Mouse (Mus musculus) CH12.LX (cell line): ENCODE measurements around the gene Yif1a. TPM values are rescaled to one million over a fixed set of nuclear protein-coding genes. Genes with fewer than 3 reads are reported as not detected.

Source experiments
- DNase-seq: peaks from one replicate; pipeline ENCODE4 v3.0.0-alpha.2; 2013; ENCODE audit errors: extremely low read depth
- H3K27ac ChIP-seq: 2 replicates; pipeline ENCODE4 v1.5.1; 2012; ENCODE audit warnings: low read depth, mild to moderate bottlenecking, control low read depth, moderate library complexity; ENCODE audit not compliant: insufficient read depth
- H3K27me3 ChIP-seq: replicated peaks from 2 replicates; pipeline ENCODE3; 2012; ENCODE audit warnings: inconsistent platforms
- H3K36me3 ChIP-seq, 2 experiments: replicated peaks in 1 of 2; 2 replicates each; pipeline versions ENCODE3 to v1.6.1; 2012; ENCODE audit warnings: inconsistent platforms in 1 of 2, low read length in 1 of 2, mild to moderate bottlenecking in 1 of 2, mixed read lengths in 1 of 2, moderate library complexity in 1 of 2; ENCODE audit not compliant: control insufficient read depth in 1 of 2, insufficient read depth in 1 of 2
- H3K4me1 ChIP-seq, 2 experiments: 2 replicates each; pipeline ENCODE4 v1.6.1; 2012; ENCODE audit warnings: inconsistent platforms in 1 of 2, moderate library complexity in 1 of 2; ENCODE audit not compliant: insufficient read depth in 2 of 2, control insufficient read depth in 1 of 2
- H3K4me2 ChIP-seq: 2 replicates; pipeline ENCODE4 v1.6.1; 2012; ENCODE audit warnings: low read depth, mild to moderate bottlenecking, control low read depth; ENCODE audit not compliant: poor library complexity, insufficient read depth, severe bottlenecking
- H3K4me3 ChIP-seq, 3 experiments: fragments of 150-350 bp in 1 of 3; sonication (generic) in 1 of 3; replicated peaks in 1 of 3; 2 replicates each; pipeline versions ENCODE3 to v1.5.1; 2011 to 2012; ENCODE audit warnings: low read depth in 2 of 3, low read length in 2 of 3, mild to moderate bottlenecking in 2 of 3, moderate library complexity in 2 of 3, control low read depth in 1 of 3, improper control_type of control experiment in 1 of 3, inconsistent platforms in 1 of 3, mixed read lengths in 1 of 3; ENCODE audit not compliant: poor library complexity in 1 of 3
- H3K79me2 ChIP-seq: replicated peaks from 2 replicates; pipeline ENCODE4 v1.6.1; 2012; ENCODE audit warnings: mild to moderate bottlenecking, moderate library complexity; ENCODE audit not compliant: control insufficient read depth, poor library complexity, insufficient read depth, severe bottlenecking; ENCODE audit errors: extremely low read depth
- H3K9ac ChIP-seq: 2 replicates; pipeline ENCODE4 v1.6.1; 2012; ENCODE audit warnings: low read depth, mild to moderate bottlenecking, control low read depth, moderate library complexity; ENCODE audit not compliant: insufficient read depth
- H3K9me3 ChIP-seq: replicated peaks from 2 replicates; pipeline ENCODE3; 2012; ENCODE audit warnings: low read length, inconsistent platforms, mixed read lengths
- CHD2 ChIP-seq: IDR thresholded peaks from 2 replicates; pipeline ENCODE4 v1.6.1; 2011; ENCODE audit warnings: low read length, improper control_type of control experiment
- E2F4 ChIP-seq: IDR thresholded peaks from 2 replicates; pipeline ENCODE4 v1.6.1; 2011; ENCODE audit warnings: low read depth, low read length, improper control_type of control experiment; ENCODE audit not compliant: insufficient replicate concordance
- EP300 ChIP-seq: IDR thresholded peaks from 2 replicates; pipeline ENCODE4 v1.6.1; 2011; ENCODE audit warnings: low read length, improper control_type of control experiment
- ETS1 ChIP-seq: conservative IDR thresholded peaks from 2 replicates; pipeline ENCODE4 v1.6.1; 2012; ENCODE audit warnings: low read depth, mild to moderate bottlenecking, inconsistent platforms, low read length, improper control_type of control experiment, moderate library complexity
- IRF4 ChIP-seq: IDR thresholded peaks from 2 replicates; pipeline ENCODE4 v1.6.1; 2014; ENCODE audit warnings: low read depth, mild to moderate bottlenecking, inconsistent platforms, low read length, improper control_type of control experiment
- JUN ChIP-seq: IDR thresholded peaks from 2 replicates; pipeline ENCODE4 v1.6.1; 2011; ENCODE audit warnings: low read depth, mild to moderate bottlenecking, low read length, improper control_type of control experiment, moderate library complexity; ENCODE audit not compliant: insufficient read depth
- JUND ChIP-seq: conservative IDR thresholded peaks from 2 replicates; pipeline ENCODE4 v1.6.1; 2011; ENCODE audit warnings: low read depth, low read length, improper control_type of control experiment
- KAT2A ChIP-seq: IDR thresholded peaks from 2 replicates; pipeline ENCODE4 v1.6.1; 2012; ENCODE audit warnings: low read length, improper control_type of control experiment, inconsistent platforms; ENCODE audit not compliant: insufficient replicate concordance
- MXI1 ChIP-seq: IDR thresholded peaks from 2 replicates; pipeline ENCODE4 v1.6.1; 2011; ENCODE audit warnings: mild to moderate bottlenecking, low read depth, low read length, improper control_type of control experiment
- POLR2A ChIP-seq: IDR thresholded peaks from 2 replicates; pipeline ENCODE4 v1.6.1; 2011; ENCODE audit warnings: low read depth, mild to moderate bottlenecking, improper control_type of control experiment, low read length
- SMC3 ChIP-seq: IDR thresholded peaks from 2 replicates; pipeline ENCODE4 v1.6.1; 2011; ENCODE audit warnings: low read depth, low read length, improper control_type of control experiment
- TCF12 ChIP-seq: IDR thresholded peaks from 2 replicates; pipeline ENCODE4 v1.6.1; 2014; ENCODE audit warnings: low read depth, mild to moderate bottlenecking, inconsistent platforms, low read length, improper control_type of control experiment
- ZNF384 ChIP-seq: IDR thresholded peaks from 2 replicates; pipeline ENCODE4 v1.6.1; 2012; ENCODE audit warnings: low read depth, low read length, improper control_type of control experiment, inconsistent platforms
- dilution Hi-C: fragments of 300-500 bp; cut with MboI; formaldehyde crosslinking; loops from 2 replicates; pipeline ENCODE4 v1.14.3; 2020; ENCODE audit warnings: low sequenced_read_pairs; ENCODE audit not compliant: extremely low pct_unique_long_range_greater_than_20kb, extremely low pct_ligation_motif_present
- in situ Hi-C: fragments of 300-500 bp; cut with MboI; formaldehyde crosslinking; loops from 3 replicates; pipeline ENCODE4 v1.14.3; 2019; ENCODE audit warnings: low sequenced_read_pairs, low pct_ligation_motif_present, low pct_unique_long_range_greater_than_20kb, mixed read lengths
- polyA plus RNA-seq: library from polyadenylated mRNA; unstranded; fragments of >175 nt; gene quantifications from 2 replicates; pipeline ENCODE4 v1.2.1, GENCODE M21; 2012; ENCODE audit warnings: low read depth; ENCODE audit not compliant: insufficient read length
- total RNA-seq, 2 experiments: library from RNA; depleted of rRNA; stranded (reverse); fragments of 300-350 nt in 1 of 2; fragments of >200 nt in 1 of 2; gene quantifications; 2 replicates each; pipeline ENCODE4 v1.2.3; 2012 to 2014

Yif1a gene
- total and polyA plus RNA-seq, 3 experiments, result 33.1 to 72.4 (median 65.0) TPM

DNA sequence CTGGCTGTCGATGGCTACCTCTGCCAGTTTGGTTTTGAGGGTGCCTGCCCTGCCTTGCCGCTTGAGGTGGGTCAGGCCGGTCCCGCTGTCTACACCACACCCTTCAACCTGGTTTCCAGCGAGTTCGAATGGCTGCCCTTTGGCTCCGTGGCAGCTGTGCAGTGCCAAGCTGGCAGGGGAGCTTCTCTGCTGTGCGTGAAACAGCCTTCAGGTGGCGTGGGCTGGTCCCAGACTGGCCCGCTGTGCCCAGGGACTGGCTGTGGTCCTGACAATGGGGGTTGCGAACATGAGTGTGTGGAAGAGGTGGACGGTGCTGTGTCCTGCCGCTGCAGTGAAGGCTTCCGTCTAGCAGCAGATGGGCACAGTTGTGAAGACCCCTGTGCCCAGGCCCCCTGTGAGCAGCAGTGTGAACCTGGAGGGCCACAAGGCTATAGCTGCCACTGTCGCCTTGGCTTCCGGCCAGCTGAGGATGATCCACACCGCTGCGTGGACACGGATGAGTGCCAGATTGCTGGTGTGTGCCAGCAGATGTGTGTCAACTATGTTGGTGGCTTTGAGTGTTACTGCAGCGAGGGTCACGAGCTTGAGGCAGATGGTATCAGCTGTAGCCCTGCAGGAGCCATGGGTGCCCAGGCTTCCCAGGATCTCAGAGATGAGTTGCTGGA, 19.6 kb upstream of the Yif1a start:
- no peak overlapping the region for H3K4me2 ChIP-seq
- no peak for DNase-seq
- no peak overlapping the region for H3K9ac ChIP-seq
- no peak overlapping the region for H3K27ac ChIP-seq
- no peaks in the 10 kb centered on the region for H3K79me2 ChIP-seq
- no peak overlapping the region for H3K4me3 ChIP-seq
- H3K9me3 ChIP-seq, result no peaks in the 10 kb centered on the region
- dilution Hi-C loops (no loop called here), in situ Hi-C loops (no loop called here)
- H3K27me3 ChIP-seq, result peaks cover 82% of the 10 kb centered on the region
- H3K4me1 ChIP-seq, result peaks cover 3 to 20% of the 10 kb centered on the region in 2 experiments; a peak in 3 of 4 replicates
- no peaks in the 10 kb centered on the region for H3K36me3 ChIP-seq
- TF ChIP-seq CHD2, result no peak

DNA sequence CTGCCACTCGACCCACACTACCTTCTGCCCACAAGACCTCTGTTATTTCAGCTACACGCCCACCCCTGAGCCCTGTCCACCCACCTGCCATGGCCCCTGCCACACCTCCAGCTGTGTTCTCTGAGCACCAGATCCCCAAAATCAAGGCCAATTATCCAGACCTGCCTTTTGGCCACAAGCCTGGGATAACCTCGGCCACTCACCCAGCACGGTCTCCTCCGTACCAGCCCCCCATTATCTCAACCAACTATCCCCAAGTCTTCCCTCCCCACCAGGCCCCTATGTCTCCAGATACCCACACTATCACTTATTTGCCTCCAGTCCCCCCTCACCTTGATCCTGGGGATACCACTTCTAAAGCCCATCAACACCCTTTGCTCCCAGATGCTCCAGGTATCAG, 18.9 kb upstream of the Yif1a start:
- Histone ChIP-seq H3K79me2 (no peaks in the 10 kb centered on the region), H3K9ac (no peak overlapping the region), H3K4me3 (no peak overlapping the region), H3K27ac (no peak overlapping the region), H3K4me2 (no peak overlapping the region), H3K36me3 (no peaks in the 10 kb centered on the region), H3K4me1 (peaks cover 6 to 23% of the 10 kb centered on the region in 2 experiments; a peak in 3 of 4 replicates), H3K9me3 (no peaks in the 10 kb centered on the region), H3K27me3 (peaks cover 85% of the 10 kb centered on the region)
- TF ChIP-seq MXI1, result no peak
- no peak for TF ChIP-seq IRF4
- no peak for TF ChIP-seq ETS1
- no peak for TF ChIP-seq TCF12
- no peak for DNase-seq
- dilution Hi-C loops, result no loop called here
- in situ Hi-C loops, result no loop called here

DNA sequence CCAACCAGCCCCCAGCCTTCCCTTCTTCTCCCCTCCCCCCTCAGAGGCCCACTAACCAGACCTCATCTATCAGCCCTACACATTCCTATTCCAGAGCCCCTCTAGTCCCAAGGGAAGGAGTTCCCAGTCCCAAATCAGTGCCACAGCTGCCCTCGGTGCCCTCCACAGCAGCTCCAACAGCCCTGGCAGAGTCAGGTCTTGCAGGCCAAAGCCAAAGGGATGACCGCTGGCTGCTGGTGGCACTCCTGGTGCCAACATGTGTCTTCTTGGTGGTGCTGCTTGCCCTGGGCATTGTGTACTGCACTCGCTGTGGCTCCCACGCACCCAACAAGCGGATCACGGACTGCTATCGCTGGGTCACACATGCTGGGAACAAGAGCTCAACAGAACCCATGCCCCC, 18.4 kb upstream of the Yif1a start:
- no peak overlapping the region for H3K4me2 ChIP-seq
- peaks cover 8 to 23% of the 10 kb centered on the region in 2 experiments; a peak in 3 of 4 replicates for H3K4me1 ChIP-seq

More for the DNA sequence above, 18.4 kb upstream of the Yif1a start:
- no peak overlapping the region for H3K27ac ChIP-seq
- H3K9me3 ChIP-seq, result no peaks in the 10 kb centered on the region
- TF ChIP-seq KAT2A (no peak), JUND (no peak), JUN (no peak), ETS1 (no peak), POLR2A (no peak), E2F4 (no peak), SMC3 (no peak), EP300 (no peak), ZNF384 (no peak)
- in situ Hi-C loops, result no loop called here
- H3K9ac ChIP-seq, result no peak overlapping the region
- dilution Hi-C loops, result no loop called here
- no peaks in the 10 kb centered on the region for H3K36me3 ChIP-seq
- peaks cover 84% of the 10 kb centered on the region for H3K27me3 ChIP-seq
- H3K4me3 ChIP-seq, result no peak overlapping the region
- no peak for DNase-seq
- H3K79me2 ChIP-seq, result no peaks in the 10 kb centered on the region
